In the genomic region with DNA sequence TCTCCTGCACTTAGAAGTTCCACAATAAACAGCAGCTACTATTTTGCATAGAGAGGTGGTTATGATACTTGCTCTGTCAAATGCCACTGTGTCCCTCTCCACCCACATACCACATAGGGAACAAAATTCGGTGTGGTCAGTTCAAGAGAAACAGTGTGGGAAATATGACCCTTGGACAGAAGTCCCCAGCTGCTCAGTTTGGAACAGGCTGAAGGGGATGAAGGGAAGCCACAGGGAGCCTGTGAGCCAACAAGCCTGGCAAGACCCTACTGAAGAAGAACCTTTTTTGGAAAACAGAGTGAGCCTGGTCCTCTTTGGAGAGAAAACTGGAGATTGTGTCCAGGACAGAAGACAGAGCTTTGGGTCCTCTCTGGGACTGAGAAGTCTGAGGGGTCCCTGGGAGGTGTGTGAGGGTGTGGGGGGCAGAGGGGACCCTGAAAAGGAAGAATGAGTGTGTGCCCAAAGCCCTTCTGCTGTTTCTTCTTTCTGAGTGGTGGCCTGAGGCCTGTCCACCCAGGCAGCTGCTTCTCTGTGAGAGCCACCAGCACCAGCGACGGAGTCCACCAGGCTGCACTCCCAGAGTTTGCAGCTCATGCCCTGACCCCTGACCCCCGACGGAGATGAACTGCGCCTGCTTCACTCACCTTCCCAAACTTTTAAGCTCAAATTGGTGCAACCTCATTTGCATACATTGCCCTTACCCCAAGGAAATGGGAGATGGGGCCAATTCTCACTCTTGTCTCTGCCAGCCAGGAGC, we compare ENCODE assay signal across 21 mouse cellular contexts. TPM values are rescaled to one million over a fixed set of nuclear protein-coding genes. Genes with fewer than 3 reads are reported as not detected.
A peak's percentile ranks its signal among the peaks of the same experiment; 100 is the strongest.
DNase-seq lines count a peak whose midpoint lies in the region; ATAC-seq and TF ChIP-seq lines count a peak whose summit lies in the region.
"Had no signal": no experiment of that assay in that cellular context is flagged by ENCODE, and none has a peak within 500 bp of the region (broad histone marks: within the 10 kb centered on the region; RNA-seq: fewer than 3 reads in every experiment).

No protein-coding gene starts in this region.

- WGBS in heart, postnatal 0 days, result 74% methylated on average over 6 of the region's 6 CpGs
- 86% methylated on average over 6 of the region's 6 CpGs for WGBS in midbrain, embryonic 11.5 days
- WGBS in midbrain, embryonic 14.5 days, result 75% methylated on average over 6 of the region's 6 CpGs

- H3K4me3 ChIP-seq in heart, postnatal 0 days (ENCODE audit: low read depth, low read length), result no peak overlapping the region
- H3K4me3 ChIP-seq in midbrain, embryonic 11.5 days (ENCODE audit: low read depth, low read length), result no peak overlapping the region
- no peak overlapping the region for H3K4me3 ChIP-seq in midbrain, embryonic 14.5 days (replicated peaks; ENCODE audit: low read depth, low read length)
- H3K4me3 ChIP-seq: embryonic facial prominence, embryonic 13.5 days; embryonic facial prominence, embryonic 15.5 days; erythroblast, embryonic 14.5 days; forebrain, embryonic 10.5 days; forebrain, embryonic 12.5 days had no signal

- TF ChIP-seq EP300 in heart, postnatal 0 days (IDR thresholded peaks at IDR 0.05; ENCODE audit: low read depth), result no peak

- H3K27ac ChIP-seq in heart, postnatal 0 days (ENCODE audit: low read depth), result no peak overlapping the region
- H3K27ac ChIP-seq in midbrain, embryonic 11.5 days (ENCODE audit: low read depth, low read length), result no peak overlapping the region
- no peak overlapping the region for H3K27ac ChIP-seq in midbrain, embryonic 14.5 days (replicated peaks; ENCODE audit: low read depth, low read length)
- H3K27ac ChIP-seq: embryonic facial prominence, embryonic 13.5 days; embryonic facial prominence, embryonic 15.5 days; forebrain, embryonic 10.5 days; forebrain, embryonic 12.5 days had no signal

- ATAC-seq in heart, postnatal 0 days (ENCODE audit: insufficient read depth, low read depth), result 0 out of 2 replicates have a peak, but pooled peaks have one; percentile 8
- ATAC-seq in midbrain, embryonic 11.5 days (ENCODE audit: low FRiP score), result no peak
- no peak for ATAC-seq in midbrain, embryonic 14.5 days (ENCODE audit: low FRiP score, low TSS enrichment)
- ATAC-seq: forebrain, embryonic 14.5 days; forebrain, embryonic 16.5 days had no signal

- no peak overlapping the region for H3K9ac ChIP-seq in heart, postnatal 0 days (replicated peaks; ENCODE audit: low read depth, low read length)
- H3K9ac ChIP-seq in midbrain, embryonic 11.5 days (ENCODE audit: low read length), result no peak overlapping the region
- H3K9ac ChIP-seq in midbrain, embryonic 14.5 days (replicated peaks; ENCODE audit: low read length), result no peak overlapping the region
- H3K9ac ChIP-seq: embryonic facial prominence, embryonic 13.5 days; embryonic facial prominence, embryonic 15.5 days; forebrain, embryonic 12.5 days had no signal

- H3K9me3 ChIP-seq in heart, postnatal 0 days (replicated peaks; ENCODE audit: control insufficient read depth, low read length), result no peaks in the 10 kb centered on the region
- H3K9me3 ChIP-seq in midbrain, embryonic 11.5 days (ENCODE audit: control insufficient read depth, low read length), result no peaks in the 10 kb centered on the region
- H3K9me3 ChIP-seq in midbrain, embryonic 14.5 days (ENCODE audit: control insufficient read depth, low read length), result no peaks in the 10 kb centered on the region
- H3K9me3 ChIP-seq: embryonic facial prominence, embryonic 13.5 days; embryonic facial prominence, embryonic 15.5 days; forebrain, embryonic 10.5 days; forebrain, embryonic 12.5 days had no signal

- no peaks in the 10 kb centered on the region for H3K36me3 ChIP-seq in heart, postnatal 0 days (replicated peaks; ENCODE audit: control insufficient read depth, insufficient read depth, low read length)
- H3K36me3 ChIP-seq in midbrain, embryonic 11.5 days (ENCODE audit: control insufficient read depth, insufficient read depth, low read length), result no peaks in the 10 kb centered on the region
- H3K36me3 ChIP-seq in midbrain, embryonic 14.5 days (ENCODE audit: control insufficient read depth, insufficient read depth, low read length), result no peaks in the 10 kb centered on the region
- H3K36me3 ChIP-seq: embryonic facial prominence, embryonic 13.5 days; embryonic facial prominence, embryonic 15.5 days; forebrain, embryonic 10.5 days; forebrain, embryonic 12.5 days had no signal

- H3K4me1 ChIP-seq in heart, postnatal 0 days (ENCODE audit: control insufficient read depth, insufficient read depth), result no peaks in the 10 kb centered on the region
- no peaks in the 10 kb centered on the region for H3K4me1 ChIP-seq in midbrain, embryonic 11.5 days (ENCODE audit: control insufficient read depth, insufficient read depth, low read length)
- no peaks in the 10 kb centered on the region for H3K4me1 ChIP-seq in midbrain, embryonic 14.5 days (ENCODE audit: control insufficient read depth, insufficient read depth, low read length)
- H3K4me1 ChIP-seq: embryonic facial prominence, embryonic 15.5 days; forebrain, embryonic 12.5 days had no signal

- no peak for TF ChIP-seq CTCF in heart, postnatal 0 days (IDR thresholded peaks at IDR 0.05; ENCODE audit: low read depth)

- intact Hi-C loops in heart, postnatal 14 days (cut with DNase I), result no loop called here

- no peak for DNase-seq in heart, postnatal 0 days (ENCODE audit: low spot score)
- no peak for DNase-seq in heart, postnatal 14 days
- DNase-seq in midbrain, embryonic 11.5 days (ENCODE audit: low spot score, missing footprints), result peak; percentile 73
- DNase-seq in midbrain, embryonic 14.5 days, result no peak
- DNase-seq in right cerebral cortex, postnatal 10 days (ENCODE audit: low spot score in 2 of 2), result no peak
- DNase-seq: adrenal gland, adult 2 months; adrenal gland, postnatal 25 days; cerebellum, adult 11 months; cerebellum, adult 8-10 months; cerebellum, adult 9-11 months; cerebellum, postnatal 36 days had no signal

- H3K4me2 ChIP-seq in heart, postnatal 0 days (ENCODE audit: low read depth, low read length), result no peak overlapping the region
- H3K4me2 ChIP-seq in midbrain, embryonic 11.5 days, result no peak overlapping the region
- H3K4me2 ChIP-seq in midbrain, embryonic 14.5 days (ENCODE audit: low read length), result no peak overlapping the region
- H3K4me2 ChIP-seq: embryonic facial prominence, embryonic 13.5 days; embryonic facial prominence, embryonic 15.5 days; forebrain, embryonic 12.5 days had no signal

- no peaks in the 10 kb centered on the region for H3K27me3 ChIP-seq in heart, postnatal 0 days (ENCODE audit: control insufficient read depth, insufficient read depth, low read length)
- no peaks in the 10 kb centered on the region for H3K27me3 ChIP-seq in midbrain, embryonic 11.5 days (ENCODE audit: control insufficient read depth, insufficient read depth, low read length)
- no peaks in the 10 kb centered on the region for H3K27me3 ChIP-seq in midbrain, embryonic 14.5 days (ENCODE audit: control insufficient read depth, insufficient read depth, low read length)
- H3K27me3 ChIP-seq: embryonic facial prominence, embryonic 15.5 days had no signal

RNA-seq across cellular contexts. Expression of gene Gm12689, which starts 47.5 kb away (rescaled TPM):
- not detected in 2 replicates for total RNA-seq in heart, postnatal 0 days (2014; rRNA removed; ENCODE audit: low replicate concordance)
- not detected in 2 replicates for polyA plus RNA-seq in heart, postnatal 0 days (2015; fragmentation: Nextera tagmentation; extraction: Ambion mirVana)
- total RNA-seq in heart, postnatal 14 days (2021), result under 1 TPM in 1 of 2 experiments, not detected in 1; 0.26 TPM
- 0.33 TPM in 1 of 2 replicates, not detected in the other for polyA plus RNA-seq in midbrain, embryonic 11.5 days (2014; fragmentation: Nextera tagmentation; extraction: Ambion mirVana)
- 0.36 TPM in 1 of 2 replicates, not detected in the other for polyA plus RNA-seq in midbrain, embryonic 14.5 days (2014; fragmentation: Nextera tagmentation; extraction: Ambion mirVana)
- total RNA-seq: ES-E14, MEL had no signal
- polyA plus RNA-seq: embryonic facial prominence, embryonic 11.5 days; erythroblast, embryonic 14.5 days had no signal
